Comparison of ENCODE assay signal across 8 mouse cellular contexts in the genomic region with DNA sequence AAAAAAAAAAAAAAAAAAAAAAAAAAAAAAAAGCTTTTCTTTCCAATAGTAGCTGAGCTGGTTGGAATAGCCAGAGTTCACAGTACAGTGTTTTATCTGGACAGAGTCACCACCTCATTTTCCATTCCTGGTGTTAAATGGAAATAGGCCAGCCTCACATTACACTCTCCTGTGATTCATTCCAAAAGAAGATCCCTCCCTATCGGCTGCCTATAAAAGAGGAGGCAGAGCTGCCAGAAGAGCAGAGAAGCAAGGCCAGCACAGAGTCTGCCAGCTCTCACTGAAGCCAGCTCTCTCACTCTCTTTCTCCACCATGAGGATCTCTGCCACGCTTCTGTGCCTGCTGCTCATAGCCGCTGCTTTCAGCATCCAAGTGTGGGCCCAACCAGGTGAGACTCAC. TPM values are rescaled to one million over a fixed set of nuclear protein-coding genes. Genes with fewer than 3 reads are reported as not detected.
A peak's percentile ranks its signal among the peaks of the same experiment; 100 is the strongest.
DNase-seq lines count a peak whose midpoint lies in the region; ATAC-seq lines count a peak whose summit lies in the region.

A gene (plus strand): TSS at position 242 of the 400 bp plus-strand sequence.

- H3K9ac ChIP-seq in heart, embryonic 13.5 days = no peak within 1 kb of the TSS
- H3K9ac ChIP-seq in hindbrain, embryonic 16.5 days (ENCODE audit: low read depth, low read length) = no peak within 1 kb of the TSS; the same call in 1 of the 2 replicates

- no peak for ATAC-seq in heart, embryonic 13.5 days (ENCODE audit: extremely low read depth, insufficient number of reproducible peaks, low FRiP score, low TSS enrichment)
- no peak for ATAC-seq in hindbrain, embryonic 16.5 days

- peaks cover 13% of the 10 kb centered on the region; the same call in 1 of the 2 replicates for H3K4me1 ChIP-seq in heart, embryonic 13.5 days
- no peaks in the 10 kb centered on the region for H3K4me1 ChIP-seq in hindbrain, embryonic 16.5 days (ENCODE audit: control insufficient read depth, insufficient read depth, low read depth, low read length)

- no peaks in the 10 kb centered on the region for H3K36me3 ChIP-seq in heart, embryonic 13.5 days
- no peaks in the 10 kb centered on the region for H3K36me3 ChIP-seq in hindbrain, embryonic 16.5 days (ENCODE audit: control insufficient read depth, insufficient read depth, low read length)

- no peaks in the 10 kb centered on the region for H3K9me3 ChIP-seq in heart, embryonic 13.5 days
- no peaks in the 10 kb centered on the region for H3K9me3 ChIP-seq in hindbrain, embryonic 16.5 days (ENCODE audit: control insufficient read depth, low read length)

- peak within 1 kb of the TSS; percentile 73 for H3K27ac ChIP-seq in heart, embryonic 13.5 days (replicated peaks)
- no peak within 1 kb of the TSS for H3K27ac ChIP-seq in hindbrain, embryonic 16.5 days (ENCODE audit: low read depth, low read length)

- 52% methylated on average over 3 of the region's 3 CpGs for WGBS in heart, embryonic 13.5 days
- 59% methylated on average over 3 of the region's 3 CpGs for WGBS in hindbrain, embryonic 16.5 days

- DNase-seq in cerebellum, postnatal 14 days = peak; percentile 56 to 72
- no peak for DNase-seq in cerebellum, adult 11 months
- DNase-seq in right cerebral cortex, postnatal 4 days = peak; percentile 4
- DNase-seq in right cerebral cortex, postnatal 14 days = no peak
- DNase-seq in urinary bladder, postnatal 36 days (ENCODE audit: low spot score in 2 of 2) = peak; percentile 15 to 57
- no peak for DNase-seq in thymus, postnatal 10 days (ENCODE audit: low spot score in 2 of 2)

- H3K27me3 ChIP-seq in heart, embryonic 13.5 days (replicated peaks) = no peaks in the 10 kb centered on the region
- no peaks in the 10 kb centered on the region for H3K27me3 ChIP-seq in hindbrain, embryonic 16.5 days (replicated peaks; ENCODE audit: control insufficient read depth, insufficient read depth, low read length)

- no peak within 1 kb of the TSS for H3K4me2 ChIP-seq in heart, embryonic 13.5 days
- no peak within 1 kb of the TSS for H3K4me2 ChIP-seq in hindbrain, embryonic 16.5 days (ENCODE audit: low read length)

- no peak within 1 kb of the TSS for H3K4me3 ChIP-seq in heart, embryonic 13.5 days
- H3K4me3 ChIP-seq in hindbrain, embryonic 16.5 days (ENCODE audit: low read length) = no peak within 1 kb of the TSS

RNA-seq across cellular contexts. Expression of the gene that starts here (rescaled TPM):
- polyA plus RNA-seq in heart, embryonic 13.5 days (2015; fragmentation: Nextera tagmentation; extraction: Ambion mirVana) = 4.6 and 4.8 TPM in 2 replicates
- polyA plus RNA-seq in hindbrain, embryonic 16.5 days (2015; fragmentation: Nextera tagmentation; extraction: Ambion mirVana) = 0.79 and 0.89 TPM in 2 replicates

Comparison
In these comparisons a context has a peak if more than half of its experiments do, and no peak if none do; other contexts are left out.
1. DNase-seq: peak in cerebellum, postnatal 14 days (2 of 2), right cerebral cortex, postnatal 4 days (single experiment) and urinary bladder, postnatal 36 days (2 of 2); none in cerebellum, adult 11 months (single experiment), right cerebral cortex, postnatal 14 days (single experiment) and thymus, postnatal 10 days (0 of 2).